Mouse (Mus musculus): ENCODE results near the gene Srsf3. TPM values are rescaled to one million over a fixed set of nuclear protein-coding genes. Genes with fewer than 3 reads are reported as not detected.
"Not testable (repeated sequence)": the region's sequence is repeated elsewhere in the genome, so short reads cannot be mapped to it uniquely, and the experiment has no call there.

Srsf3 gene
- total RNA-seq (2021): 100 to 1,000 TPM in 1 of 2 experiments, 10 to 100 TPM in 1; 99.7 to 120 TPM
- long read RNA-seq, experiment 1, full-length matches to known transcripts: 133 of 149 reads
- long read RNA-seq, experiment 1, partial matches to known transcripts: 2 of 149 reads
- long read RNA-seq, experiment 1, other reads (novel, unspliced or antisense): 14 of 149 reads
- long read RNA-seq, experiment 2, transcript Srsf3-201 (7 exons, 2,594 nt): minor isoform, 7 of 106 reads
- long read RNA-seq, experiment 2, transcript Srsf3-202 (6 exons, 2,618 nt): major isoform, 86 of 106 reads
- long read RNA-seq, experiment 2, partial matches to known transcripts: 0 of 106 reads
- long read RNA-seq, experiment 2, other reads (novel, unspliced or antisense): 12 of 106 reads

DNA sequence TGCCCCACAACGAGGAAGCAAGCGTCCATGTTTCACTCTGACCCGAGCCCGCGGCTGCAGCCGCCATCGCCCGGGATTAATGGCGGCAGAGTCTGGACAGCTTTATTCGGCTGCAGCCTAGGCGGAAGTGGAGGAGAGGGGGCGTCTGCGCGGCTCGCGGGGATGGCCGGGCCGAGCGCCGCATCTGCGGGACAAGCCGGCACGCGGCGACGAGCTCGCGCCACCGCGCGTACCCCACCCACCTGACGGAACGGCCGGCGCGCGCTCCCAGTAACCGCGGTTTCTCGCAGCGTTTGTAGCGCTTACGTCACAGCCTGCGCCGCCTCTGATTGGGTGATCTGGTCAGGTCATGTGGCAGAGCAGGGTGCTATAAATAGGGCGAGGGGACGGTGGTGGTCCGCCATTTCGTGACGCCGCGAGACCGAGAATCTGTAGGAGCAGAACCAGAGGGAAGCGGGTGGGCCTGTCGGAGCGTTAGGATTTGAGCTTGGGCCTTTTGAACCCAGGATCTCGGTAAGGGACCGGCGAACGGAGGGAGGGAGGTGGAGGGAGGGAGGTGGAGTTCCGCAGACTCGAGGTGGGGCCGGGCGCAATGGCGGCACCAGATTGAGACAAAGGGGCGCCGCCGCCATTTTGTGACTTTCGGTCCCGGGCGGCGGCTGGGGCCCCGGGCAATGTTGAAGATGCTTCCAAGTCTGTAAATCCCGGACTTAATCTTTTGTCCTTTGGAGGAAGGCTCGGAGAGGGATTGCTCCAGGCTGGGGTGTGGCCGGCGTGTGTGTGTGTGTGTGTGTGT lies at the start of gene Srsf3:
Gene Srsf3, plus strand, starts transcription at position 355 of the 796 bp plus-strand sequence.
- intact Hi-C loops (cut with DNase I): no loop called here
- DNase-seq: peak; percentile 98 to 99

GRCm38 (mm10) chr17:28984724-28985420 lies 47.6 kb upstream of the Srsf3 start:
- intact Hi-C loops (cut with DNase I): loop anchor here (5.0 kb wide), 1 partner anchor 112 kb away; no protein-coding TSS in a partner anchor
- no peak for DNase-seq

DNA sequence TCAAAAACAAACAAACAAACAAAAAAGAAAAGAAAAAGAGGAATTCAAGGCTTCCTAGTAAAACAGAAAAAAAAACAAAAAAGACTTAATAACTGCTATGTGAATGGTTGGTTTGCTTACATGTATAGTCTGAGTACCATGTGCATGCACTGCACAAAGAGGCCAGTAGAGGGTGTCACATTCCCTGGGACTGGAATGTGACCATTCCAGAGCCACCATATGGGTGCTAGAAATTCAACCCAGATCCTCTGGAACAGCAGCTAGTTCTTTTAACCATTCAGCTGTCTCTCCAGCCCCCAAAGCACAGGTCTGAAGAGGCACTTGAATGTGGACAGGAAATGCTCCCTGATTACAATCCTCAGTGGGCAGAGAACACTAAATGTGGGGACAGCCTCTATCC lies 45.6 kb upstream of the Srsf3 start:
- intact Hi-C loops (cut with DNase I): loop anchor here (2.0 to 5.0 kb wide), 3 partner anchors 28 to 184 kb away; no protein-coding TSS in a partner anchor
- peak; percentile 11 to 40 for DNase-seq

- intact Hi-C loops (cut with DNase I): loop anchor here (2.0 to 5.0 kb wide), 3 partner anchors 27 to 183 kb away; no protein-coding TSS in a partner anchor
- DNase-seq: peak; percentile 19 to 46
These were observed 44.7 kb upstream of the Srsf3 start for GRCm38 (mm10) chr17:28987713-28988112.

- DNase-seq: no peak
- intact Hi-C loops (cut with DNase I): loop anchor here (5.0 kb wide), 1 partner anchor 109 kb away; no protein-coding TSS in a partner anchor
These were observed 44.1 kb upstream of the Srsf3 start for GRCm38 (mm10) chr17:28988291-28988690.

DNA sequence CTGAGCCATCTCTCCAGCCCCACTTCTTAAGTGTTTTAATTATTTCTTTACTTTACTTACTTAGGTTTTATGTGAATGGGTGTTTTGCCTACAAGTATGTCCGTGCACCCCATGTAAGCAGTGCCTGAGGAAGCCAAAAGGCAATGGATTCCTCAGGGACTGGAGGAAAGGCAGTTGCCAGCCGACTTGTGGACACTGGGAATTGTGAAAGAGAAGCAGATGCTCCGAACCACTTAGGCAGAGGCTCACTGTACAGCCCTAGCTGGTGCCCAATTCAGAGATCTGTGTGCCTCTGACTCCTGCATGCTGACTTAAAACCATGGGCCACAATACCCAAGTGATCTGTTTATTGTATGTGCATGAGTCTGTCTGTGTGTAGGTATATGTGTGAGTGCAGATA lies 43.4 kb upstream of the Srsf3 start:
- intact Hi-C loops (cut with DNase I): loop anchor here (5.0 kb wide), 1 partner anchor 108 kb away; no protein-coding TSS in a partner anchor
- no peak for DNase-seq

- DNase-seq: no peak
- intact Hi-C loops (cut with DNase I): no loop called here
These were observed 42.4 kb upstream of the Srsf3 start for GRCm38 (mm10) chr17:28990060-28990459.

DNA sequence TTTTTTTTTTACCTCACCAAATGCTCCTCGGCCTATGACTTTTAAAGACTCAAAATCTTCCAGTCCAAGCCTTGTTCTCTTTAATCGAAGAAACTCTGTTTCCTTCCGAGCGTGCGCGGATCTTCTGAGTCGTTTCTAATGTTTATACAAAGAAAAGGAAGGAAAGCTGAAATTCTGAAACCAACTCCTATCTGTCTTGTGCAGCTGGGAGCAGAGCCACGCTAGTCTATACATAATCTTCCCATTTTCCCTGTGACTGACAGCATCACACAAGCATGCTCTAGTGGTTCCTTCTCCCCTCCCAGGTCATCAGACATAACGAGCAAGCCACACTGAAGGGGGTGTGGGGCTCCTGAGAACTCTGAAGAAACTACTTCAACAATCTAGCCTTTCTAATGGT lies 41.1 kb upstream of the Srsf3 start:
- intact Hi-C loops (cut with DNase I): no loop called here
- DNase-seq: no peak

GRCm38 (mm10) chr17:28992105-28992504 lies 40.3 kb upstream of the Srsf3 start:
- DNase-seq: peak; percentile 36 to 51
- intact Hi-C loops (cut with DNase I): no loop called here

DNA sequence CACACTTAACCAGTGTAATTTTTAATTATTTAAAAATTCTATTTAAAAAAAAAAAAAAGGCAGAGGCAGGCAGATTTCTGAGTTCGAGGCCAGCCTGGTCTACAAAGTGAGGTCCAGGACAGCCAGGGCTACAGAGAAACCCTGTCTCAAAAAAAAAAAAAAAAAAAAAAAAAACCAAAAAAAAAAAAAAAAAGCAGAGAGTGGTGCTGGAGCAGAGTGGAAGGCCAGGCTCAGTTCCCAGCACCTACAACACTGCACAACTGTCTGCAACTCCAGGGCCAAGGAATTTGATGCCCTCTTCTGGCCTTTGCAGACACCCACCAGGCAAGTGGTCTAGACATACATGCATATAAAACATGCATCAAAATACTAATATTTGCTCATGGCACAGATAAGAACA lies 39.4 kb upstream of the Srsf3 start:
- DNase-seq; intact Hi-C loops (cut with DNase I): not testable (repeated sequence)

DNA sequence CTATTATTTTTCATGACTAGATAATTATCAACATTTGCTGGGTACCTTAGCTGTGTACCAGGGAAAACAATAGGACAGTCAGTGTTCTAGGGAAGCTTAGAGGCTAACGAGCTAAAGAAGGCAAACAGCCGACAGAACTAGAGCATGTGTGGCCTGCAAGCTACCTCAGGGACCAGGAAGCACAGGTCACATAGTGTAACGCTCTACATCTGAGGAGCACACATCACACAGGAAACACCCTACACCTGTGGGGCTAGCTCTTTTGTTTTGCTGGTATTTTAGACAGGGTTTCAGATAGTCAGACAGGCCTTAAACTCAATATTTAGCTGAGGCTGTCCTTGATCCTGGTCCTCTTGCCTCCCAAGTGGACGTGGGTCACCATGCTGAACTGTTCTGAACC lies 37.8 kb upstream of the Srsf3 start:
- no peak for DNase-seq
- intact Hi-C loops (cut with DNase I): no loop called here

DNA sequence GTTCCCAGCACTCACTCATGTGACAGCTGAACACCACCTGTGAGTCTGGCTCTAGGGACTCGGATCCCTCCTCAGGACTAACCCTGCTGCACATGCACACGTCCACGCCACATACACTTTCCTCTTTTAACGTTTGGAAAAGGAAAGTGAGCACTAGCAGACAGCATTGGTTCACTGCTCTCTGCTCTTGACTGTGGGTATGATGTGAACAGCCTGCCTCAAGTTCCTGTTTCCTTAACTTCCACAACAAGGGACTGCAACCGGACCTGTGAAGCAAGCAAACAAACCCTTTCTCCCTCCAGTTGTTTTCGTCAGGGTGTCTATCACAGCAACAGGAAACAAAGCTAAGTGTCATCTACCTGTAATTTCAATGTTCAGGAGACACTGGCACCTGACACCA lies 32.0 kb upstream of the Srsf3 start:
- intact Hi-C loops (cut with DNase I): no loop called here
- no peak for DNase-seq

DNA sequence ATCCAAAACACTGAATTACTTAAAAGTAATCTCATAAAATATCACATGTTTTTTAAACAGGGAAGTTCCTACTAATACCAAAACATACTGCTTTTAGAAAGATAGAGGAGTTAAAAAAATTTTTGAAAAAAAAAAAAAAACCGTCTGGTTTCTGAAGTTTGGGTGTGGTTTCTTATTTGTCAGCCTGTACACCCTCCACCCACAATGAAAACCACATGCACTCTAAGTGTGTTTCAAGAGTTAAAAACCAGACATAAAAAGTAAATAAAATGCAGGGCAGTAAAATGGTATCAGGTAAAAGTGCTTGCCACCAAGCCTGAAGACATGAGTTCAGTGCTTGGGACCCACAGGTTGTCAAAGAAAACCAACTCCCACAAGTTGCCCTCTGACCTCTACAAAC lies 28.7 kb upstream of the Srsf3 start:
- intact Hi-C loops (cut with DNase I): no loop called here

DNA sequence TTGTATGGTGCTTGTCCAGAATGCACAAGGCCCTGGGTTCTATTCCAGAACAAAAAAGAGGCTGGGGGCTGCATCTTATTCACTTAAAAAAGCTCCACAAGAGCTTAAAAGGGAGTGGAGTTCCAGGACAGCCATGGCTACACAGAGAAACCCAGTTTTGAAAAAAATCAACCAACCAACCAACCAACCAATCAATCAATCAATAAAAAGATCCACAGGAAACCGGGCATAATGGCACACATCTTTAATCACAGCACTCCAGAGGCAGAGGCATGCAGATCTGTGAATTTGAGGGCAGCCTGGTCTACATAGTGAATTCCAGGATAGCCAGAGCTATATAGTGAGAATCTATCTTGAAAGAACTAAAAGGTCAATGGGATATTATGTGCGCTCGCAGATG lies 27.4 kb upstream of the Srsf3 start:
- intact Hi-C loops (cut with DNase I): loop anchor here (5.0 kb wide), 1 partner anchor 53 kb away; the partner anchor contains the start of gene Kctd20
- no peak for DNase-seq

More for the DNA sequence above, 28.7 kb upstream of the Srsf3 start:
- no peak for DNase-seq

DNA sequence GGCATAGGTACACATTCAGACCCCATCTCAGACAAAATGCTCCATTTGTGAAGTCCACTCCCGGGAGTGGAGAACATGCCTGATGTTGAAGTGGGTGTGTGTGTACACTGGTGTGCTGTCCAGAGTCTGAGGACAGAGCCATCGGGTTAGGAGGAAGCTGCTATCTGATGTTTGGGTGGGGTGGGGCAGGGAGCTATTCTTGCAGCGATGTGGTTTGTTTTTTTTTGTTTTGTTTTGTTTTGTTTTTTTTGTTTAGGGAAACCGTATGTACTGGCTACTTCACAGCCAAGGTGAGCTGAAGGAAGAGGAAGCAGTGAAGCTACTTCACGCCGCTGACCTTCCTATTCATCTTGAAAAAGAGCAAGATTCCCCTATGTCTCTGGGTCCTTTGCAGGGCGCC lies 25.6 kb upstream of the Srsf3 start:
- no peak for DNase-seq
- intact Hi-C loops (cut with DNase I): loop anchor here (5.0 kb wide), 1 partner anchor 55 kb away; the partner anchor contains the start of gene Kctd20

DNA sequence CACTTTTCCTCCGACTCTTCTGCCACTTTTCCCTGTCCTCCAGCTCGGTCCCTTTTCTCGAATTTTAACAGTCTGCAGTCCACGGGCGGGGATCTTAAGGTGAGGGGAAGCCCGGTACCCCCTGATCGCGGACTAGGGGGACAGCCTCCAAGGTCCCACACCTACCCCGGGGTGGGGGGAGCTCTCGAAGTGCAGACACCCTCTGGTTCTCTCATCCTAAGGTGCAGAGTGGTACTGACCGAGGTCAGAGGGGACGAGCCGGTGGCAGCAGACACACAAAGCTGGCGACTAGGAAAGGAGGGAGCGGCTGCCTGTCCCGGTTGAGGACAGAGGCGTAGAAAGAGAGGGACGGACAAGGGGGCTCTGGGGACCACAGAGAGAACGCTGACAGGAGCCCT lies 25.2 kb upstream of the Srsf3 start:
- intact Hi-C loops (cut with DNase I): loop anchor here (5.0 kb wide), 1 partner anchor 55 kb away; the partner anchor contains the start of gene Kctd20

DNA sequence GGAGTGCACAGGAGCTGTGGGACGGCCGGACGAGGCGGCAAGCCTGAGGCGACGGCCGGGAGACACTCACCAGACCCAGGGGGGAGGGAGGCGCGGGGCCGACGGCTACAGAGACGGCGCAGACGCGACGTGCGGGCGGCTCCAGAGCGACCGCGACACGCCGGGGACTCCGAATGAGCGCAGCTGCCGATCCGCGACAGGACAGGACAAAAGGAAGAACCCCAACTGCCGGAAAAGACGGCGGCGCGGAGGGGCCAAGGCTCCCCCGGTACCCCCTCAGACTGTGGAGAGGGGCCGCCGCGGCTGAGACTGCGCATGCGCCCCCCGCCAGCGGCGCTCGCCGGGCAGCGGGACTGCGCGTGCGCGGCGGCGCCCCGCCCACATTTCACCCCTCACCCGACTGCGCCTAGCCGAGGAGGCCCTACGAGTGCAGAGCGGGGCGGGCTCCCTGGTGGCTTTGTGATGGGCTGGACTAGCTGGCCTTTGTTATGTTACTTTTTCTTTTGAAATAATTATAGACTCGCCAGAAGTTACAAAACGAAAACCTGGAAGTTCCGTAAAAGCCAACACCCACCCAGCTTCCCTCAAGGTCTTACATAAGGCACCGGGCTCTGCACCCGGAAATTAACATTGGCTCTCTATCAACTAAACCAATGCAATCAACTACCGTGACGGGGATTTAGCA lies 24.6 kb upstream of the Srsf3 start, which contains the start of gene Stk38:
Gene Stk38, minus strand, starts transcription at position 355 of the 685 bp plus-strand sequence.
- intact Hi-C loops (cut with DNase I): loop anchor here (5.0 kb wide), 1 partner anchor 55 kb away; the partner anchor contains the start of gene Kctd20
- peak; percentile 97 to 98 for DNase-seq

More for the DNA sequence above, 25.2 kb upstream of the Srsf3 start:
- peak in 1 of 2 experiments; percentile 44 for DNase-seq

DNA sequence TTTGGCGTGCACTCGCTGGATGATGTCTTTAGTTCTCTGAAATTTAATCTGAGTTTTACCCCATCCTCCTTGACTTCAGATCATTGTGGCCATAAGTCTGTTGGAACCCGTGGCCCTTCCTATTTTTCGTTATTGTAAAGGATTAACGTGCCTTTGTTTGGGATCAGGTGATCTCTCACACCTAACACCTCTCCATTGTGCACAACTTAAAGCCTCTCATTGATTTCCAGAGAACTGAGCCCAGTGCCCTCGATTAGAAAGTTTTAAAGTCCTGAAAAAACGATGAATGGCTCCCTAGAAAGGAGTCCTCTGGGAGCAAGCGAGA lies 24.1 kb upstream of the Srsf3 start:
- no peak for DNase-seq
- intact Hi-C loops (cut with DNase I): loop anchor here (5.0 kb wide), 1 partner anchor 56 kb away; the partner anchor contains the start of gene Kctd20

DNA sequence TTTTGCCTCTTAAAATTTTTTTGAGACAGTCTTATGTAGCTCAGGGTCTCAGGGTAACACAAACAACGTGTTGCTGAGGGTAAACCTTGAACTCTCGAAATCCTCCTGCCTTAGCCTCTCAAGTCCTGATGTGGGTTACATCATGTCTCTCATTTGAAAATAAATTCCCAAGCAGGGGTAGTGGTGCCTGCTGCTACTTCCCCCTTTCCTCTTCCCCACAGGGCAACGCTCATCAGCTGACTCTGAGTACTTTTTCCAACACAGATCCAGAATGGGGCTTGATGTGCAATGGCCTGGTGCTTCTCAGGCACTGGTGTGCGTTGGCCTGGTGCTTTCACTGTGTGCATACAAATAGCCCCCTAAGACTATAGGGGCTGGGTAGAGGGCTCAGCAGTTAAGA lies 23.2 kb upstream of the Srsf3 start:
- no peak for DNase-seq
- intact Hi-C loops (cut with DNase I): loop anchor here (5.0 kb wide), 1 partner anchor 57 kb away; the partner anchor contains the start of gene Kctd20

DNA sequence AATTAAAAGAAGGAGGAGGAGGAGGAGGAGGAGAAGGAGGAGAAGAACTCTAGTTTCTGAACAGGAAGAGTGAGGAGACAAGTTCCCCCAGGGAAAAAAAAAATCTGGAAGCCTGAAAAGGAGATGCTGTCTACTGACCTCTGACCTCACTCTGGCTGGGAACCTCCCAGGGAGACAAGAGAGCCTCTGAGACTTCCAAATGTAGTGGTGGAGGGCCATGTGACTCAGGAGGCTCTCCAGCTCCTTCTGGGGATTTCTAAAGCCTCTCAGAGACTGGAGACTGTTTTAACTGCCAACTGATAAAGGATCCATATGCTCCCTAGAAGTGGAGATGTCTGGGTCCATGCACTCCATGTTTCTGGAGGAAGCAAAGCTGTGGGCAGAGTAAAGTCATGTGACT lies 18.2 kb upstream of the Srsf3 start:
- intact Hi-C loops (cut with DNase I): loop anchor here (2.0 kb wide), 1 partner anchor 27 kb away; no protein-coding TSS in a partner anchor
- DNase-seq: no peak

Data from heart, postnatal 14 days (tissue).